Mouse (Mus musculus) embryonic facial prominence, embryonic 11.5 days (tissue): ENCODE data around the gene Crybb2. TPM values are rescaled to one million over a fixed set of nuclear protein-coding genes. Genes with fewer than 3 reads are reported as not detected.

Source experiments
- ATAC-seq: fragments of 200-750 bp; cut with Nextera tagmentation; replicated peaks from 2 replicates; pipeline ENCODE4 v1.8.0; 2017; ENCODE audit warnings: low read depth; ENCODE audit not compliant: insufficient number of reproducible peaks, low FRiP score, low TSS enrichment
- DNase-seq: peaks from one replicate; pipeline ENCODE4 v3.0.0-alpha.2; 2015; ENCODE audit warnings: low spot score
- H3K27ac ChIP-seq: fragments of 300-500 bp; sonication (generic); replicated peaks from 2 replicates; pipeline ENCODE4 v1.5.1; 2014; ENCODE audit warnings: mild to moderate bottlenecking, low read depth, low read length, control low read depth
- H3K27me3 ChIP-seq: fragments of 300-500 bp; sonication (generic); 2 replicates; pipeline ENCODE4 v1.6.1; 2014; ENCODE audit warnings: mild to moderate bottlenecking, low read length, moderate library complexity, mixed read lengths; ENCODE audit not compliant: control insufficient read depth, insufficient read depth
- H3K36me3 ChIP-seq: fragments of 300-500 bp; sonication (generic); replicated peaks from 2 replicates; pipeline ENCODE4 v1.6.1; 2014; ENCODE audit warnings: low read depth, mild to moderate bottlenecking, low read length, moderate library complexity, mixed read lengths; ENCODE audit not compliant: control insufficient read depth, insufficient read depth
- H3K4me1 ChIP-seq: fragments of 300-500 bp; sonication (generic); 2 replicates; pipeline ENCODE4 v1.6.1; 2014; ENCODE audit warnings: low read length, mixed read lengths; ENCODE audit not compliant: control insufficient read depth, insufficient read depth
- H3K4me2 ChIP-seq: fragments of 300-500 bp; sonication (generic); 2 replicates; pipeline ENCODE4 v1.6.1; 2014; ENCODE audit warnings: low read depth, mild to moderate bottlenecking, control low read depth, low read length, moderate library complexity
- H3K4me3 ChIP-seq: fragments of 300-500 bp; sonication (generic); 2 replicates; pipeline ENCODE4 v1.5.1; 2014; ENCODE audit warnings: low read depth, low read length, control low read depth
- H3K9ac ChIP-seq: fragments of 300-500 bp; sonication (generic); replicated peaks from 2 replicates; pipeline ENCODE4 v1.6.1; 2014; ENCODE audit warnings: mild to moderate bottlenecking, control low read depth, low read length
- H3K9me3 ChIP-seq: fragments of 300-500 bp; sonication (generic); replicated peaks from 2 replicates; pipeline ENCODE4 v1.6.1; 2016; ENCODE audit warnings: mild to moderate bottlenecking, low read length, inconsistent platforms, mixed read lengths; ENCODE audit not compliant: control insufficient read depth
- WGBS: fragments of 180-500 bp; shearing (Covaris S2); extraction: QIAGEN DNeasy Blood & Tissue Kit; methylation state at CpG from one replicate; pipeline ENCODE4 v1.1.7; 2014; 5-methylcytosine and 5-hydroxymethylcytosine counted together
- polyA plus RNA-seq: library from polyadenylated mRNA; unstranded; fragments of >200 nt; fragmentation: Nextera tagmentation; extraction: Ambion mirVana; gene quantifications from 2 replicates; pipeline ENCODE4 v1.2.1, GENCODE M21; 2014

Gene Crybb2
- polyA plus RNA-seq, 1 experiment from 2014 or later = not detected

- 88% methylated on average over 24 of the region's 24 CpGs for WGBS
- H3K36me3 ChIP-seq = no peaks in the 10 kb centered on the region
- H3K4me1 ChIP-seq = no peaks in the 10 kb centered on the region
- no peak overlapping the region for H3K9ac ChIP-seq
- ATAC-seq = no peak
- no peak overlapping the region for H3K27ac ChIP-seq
- no peak overlapping the region for H3K4me2 ChIP-seq
- no peaks in the 10 kb centered on the region for H3K27me3 ChIP-seq
- H3K4me3 ChIP-seq = no peak overlapping the region
- no peak for DNase-seq
- H3K9me3 ChIP-seq = no peaks in the 10 kb centered on the region
Measured at GRCm38 (mm10) chr5:113090077-113090690, 20.3 kb upstream of the Crybb2 start.

GRCm38 (mm10) chr5:113087465-113087864 is 17.5 kb upstream of the Crybb2 start:
- WGBS = 76% methylated on average over 2 of the region's 2 CpGs
- ATAC-seq (no peak), DNase-seq (no peak)
- Histone ChIP-seq H3K4me3 (no peak overlapping the region), H3K9me3 (no peaks in the 10 kb centered on the region), H3K4me2 (no peak overlapping the region), H3K4me1 (no peaks in the 10 kb centered on the region), H3K27ac (no peak overlapping the region), H3K9ac (no peak overlapping the region), H3K36me3 (no peaks in the 10 kb centered on the region), H3K27me3 (no peaks in the 10 kb centered on the region)

- DNase-seq = no peak
- H3K36me3 ChIP-seq = no peaks in the 10 kb centered on the region
Measured at GRCm38 (mm10) chr5:113086990-113087389, 17.1 kb upstream of the Crybb2 start.

GRCm38 (mm10) chr5:113086439-113086838 is 16.5 kb upstream of the Crybb2 start:
- H3K27ac ChIP-seq = no peak overlapping the region
- H3K27me3 ChIP-seq = no peaks in the 10 kb centered on the region
- H3K9me3 ChIP-seq = no peaks in the 10 kb centered on the region
- H3K4me2 ChIP-seq = no peak overlapping the region
- H3K4me3 ChIP-seq = no peak overlapping the region
- DNase-seq (no peak), ATAC-seq (no peak)
- H3K4me1 ChIP-seq = no peaks in the 10 kb centered on the region
- H3K36me3 ChIP-seq = no peaks in the 10 kb centered on the region
- H3K9ac ChIP-seq = no peak overlapping the region
- WGBS = 79% methylated on average over 12 of the region's 12 CpGs

More at GRCm38 (mm10) chr5:113086990-113087389, 17.1 kb upstream of the Crybb2 start:
- Histone ChIP-seq H3K9ac (no peak overlapping the region), H3K9me3 (no peaks in the 10 kb centered on the region), H3K4me1 (no peaks in the 10 kb centered on the region), H3K4me2 (no peak overlapping the region), H3K27ac (no peak overlapping the region), H3K27me3 (no peaks in the 10 kb centered on the region), H3K4me3 (no peak overlapping the region)
- 52% methylated on average over 4 of the region's 4 CpGs for WGBS
- no peak for ATAC-seq

GRCm38 (mm10) chr5:113085931-113086330 is 16.0 kb upstream of the Crybb2 start:
- H3K9me3 ChIP-seq = no peaks in the 10 kb centered on the region
- no peaks in the 10 kb centered on the region for H3K4me1 ChIP-seq
- no peak overlapping the region for H3K27ac ChIP-seq
- H3K36me3 ChIP-seq = no peaks in the 10 kb centered on the region
- H3K4me2 ChIP-seq = no peak overlapping the region
- DNase-seq = no peak
- 70% methylated on average over 2 of the region's 2 CpGs for WGBS
- no peak for ATAC-seq
- no peaks in the 10 kb centered on the region for H3K27me3 ChIP-seq
- no peak overlapping the region for H3K4me3 ChIP-seq
- H3K9ac ChIP-seq = no peak overlapping the region

GRCm38 (mm10) chr5:113084309-113084708 is 14.4 kb upstream of the Crybb2 start:
- Histone ChIP-seq H3K36me3 (no peaks in the 10 kb centered on the region), H3K4me2 (no peak overlapping the region), H3K4me3 (no peak overlapping the region), H3K9me3 (no peaks in the 10 kb centered on the region), H3K9ac (no peak overlapping the region), H3K27ac (no peak overlapping the region), H3K27me3 (no peaks in the 10 kb centered on the region), H3K4me1 (no peaks in the 10 kb centered on the region)
- ATAC-seq = no peak
- no peak for DNase-seq
- 85% methylated on average over 2 of the region's 2 CpGs for WGBS

- ATAC-seq = no peak
- DNase-seq = no peak
- no peaks in the 10 kb centered on the region for H3K4me1 ChIP-seq
- H3K27ac ChIP-seq = no peak overlapping the region
- 63% methylated on average over 19 of the region's 19 CpGs for WGBS
- H3K4me3 ChIP-seq = no peak overlapping the region
- no peaks in the 10 kb centered on the region for H3K36me3 ChIP-seq
- H3K4me2 ChIP-seq = no peak overlapping the region
- no peaks in the 10 kb centered on the region for H3K9me3 ChIP-seq
- no peak overlapping the region for H3K9ac ChIP-seq
- no peaks in the 10 kb centered on the region for H3K27me3 ChIP-seq
Measured at GRCm38 (mm10) chr5:113082356-113083168, 12.6 kb upstream of the Crybb2 start.

- Histone ChIP-seq H3K4me2 (no peak within 1 kb of the TSS), H3K4me1 (no peaks in the 10 kb centered on the region), H3K9ac (no peak within 1 kb of the TSS), H3K27ac (no peak within 1 kb of the TSS), H3K4me3 (no peak within 1 kb of the TSS), H3K9me3 (no peaks in the 10 kb centered on the region), H3K27me3 (no peaks in the 10 kb centered on the region), H3K36me3 (no peaks in the 10 kb centered on the region)
- 88% methylated on average over 8 of the region's 8 CpGs for WGBS
- no peak for DNase-seq
- no peak for ATAC-seq
Measured at GRCm38 (mm10) chr5:113081439-113081838, 11.5 kb upstream of the Crybb2 start, which contains the start of gene Crybb3. Gene Crybb3 (minus strand): TSS chr5:113081584.
